Comparison of ENCODE assay signal across 24 mouse cellular contexts in the genomic region with DNA sequence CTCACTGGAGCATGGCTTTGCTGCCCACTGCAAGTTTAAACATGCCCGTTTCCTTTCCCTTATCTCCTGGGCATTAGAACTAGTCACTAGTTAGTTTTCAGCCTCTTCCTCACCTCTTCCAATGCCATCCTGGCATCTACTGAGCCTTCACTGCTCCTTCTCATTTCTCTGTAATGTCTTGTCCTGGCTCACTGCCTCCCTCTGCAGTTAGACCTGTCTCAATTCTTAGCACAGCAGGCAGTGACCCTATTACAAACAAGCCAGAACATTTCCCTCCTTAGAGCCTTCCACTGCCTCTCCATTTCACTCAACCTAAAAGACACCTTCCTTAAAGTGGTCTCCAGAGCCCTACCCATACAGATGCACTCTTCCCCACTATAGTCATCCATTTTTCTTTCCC. TPM values are rescaled to one million over a fixed set of nuclear protein-coding genes. Genes with fewer than 3 reads are reported as not detected.
DNase-seq lines count a peak whose midpoint lies in the region; ATAC-seq and TF ChIP-seq lines count a peak whose summit lies in the region.
"Had no signal": no experiment of that assay in that cellular context is flagged by ENCODE, and none has a peak within 500 bp of the region (broad histone marks: within the 10 kb centered on the region; RNA-seq: fewer than 3 reads in every experiment).

No protein-coding gene starts in this region.

- H3K27ac ChIP-seq in lung, postnatal 0 days (ENCODE audit: low read length) = no peak overlapping the region
- H3K27ac ChIP-seq in stomach, postnatal 0 days (replicated peaks) = no peak overlapping the region
- H3K27ac ChIP-seq in hindbrain, embryonic 10.5 days = no peak overlapping the region
- H3K27ac ChIP-seq: forebrain, embryonic 12.5 days; heart, embryonic 10.5 days; hindbrain, embryonic 14.5 days; midbrain, embryonic 13.5 days; stomach, embryonic 15.5 days had no signal

- no peaks in the 10 kb centered on the region for H3K27me3 ChIP-seq in lung, postnatal 0 days (replicated peaks; ENCODE audit: insufficient read depth, low read length)
- H3K27me3 ChIP-seq in stomach, postnatal 0 days (ENCODE audit: control insufficient read depth, insufficient read depth, low read length) = no peaks in the 10 kb centered on the region
- no peaks in the 10 kb centered on the region for H3K27me3 ChIP-seq in hindbrain, embryonic 10.5 days (ENCODE audit: insufficient read depth, poor library complexity, severe bottlenecking)
- H3K27me3 ChIP-seq: forebrain, embryonic 12.5 days; midbrain, embryonic 13.5 days; stomach, embryonic 15.5 days had no signal

- DNase-seq in cerebellum, adult 11 months = no peak
- DNase-seq in heart, adult 11 months = peak; percentile 42
- DNase-seq in heart, adult 9 months (ENCODE audit: low spot score in 2 of 2) = no peak
- DNase-seq in lung, postnatal 0 days (ENCODE audit: low spot score) = no peak
- no peak for DNase-seq in lung, postnatal 14 days
- no peak for DNase-seq in stomach, postnatal 0 days (ENCODE audit: low spot score)
- no peak for DNase-seq in hindbrain, embryonic 10.5 days (ENCODE audit: low spot score)
- DNase-seq: adrenal gland, postnatal 14 days; gastrocnemius, postnatal 25 days; heart, postnatal 10 days; left cerebral cortex, postnatal 4 days; liver; lung, postnatal 10 days had no signal

- H3K9me3 ChIP-seq in lung, postnatal 0 days (ENCODE audit: low read length) = no peaks in the 10 kb centered on the region
- H3K9me3 ChIP-seq in stomach, postnatal 0 days (ENCODE audit: control insufficient read depth, low read length) = no peaks in the 10 kb centered on the region
- no peaks in the 10 kb centered on the region for H3K9me3 ChIP-seq in hindbrain, embryonic 10.5 days
- H3K9me3 ChIP-seq: forebrain, embryonic 12.5 days; heart, embryonic 10.5 days; midbrain, embryonic 13.5 days; stomach, embryonic 15.5 days had no signal

- no peak overlapping the region for H3K4me2 ChIP-seq in lung, postnatal 0 days (replicated peaks; ENCODE audit: low read depth, low read length)
- H3K4me2 ChIP-seq in stomach, postnatal 0 days (replicated peaks; ENCODE audit: low read depth) = no peak overlapping the region
- H3K4me2 ChIP-seq: forebrain, embryonic 12.5 days; hindbrain, embryonic 14.5 days; midbrain, embryonic 13.5 days; stomach, embryonic 15.5 days had no signal

- TF ChIP-seq EP300 in lung, postnatal 0 days (IDR thresholded peaks at IDR 0.05) = no peak
- no peak for TF ChIP-seq EP300 in stomach, postnatal 0 days (optimal IDR thresholded peaks at IDR 0.05)

- no peaks in the 10 kb centered on the region for H3K4me1 ChIP-seq in lung, postnatal 0 days (ENCODE audit: insufficient read depth, low read depth, low read length)
- H3K4me1 ChIP-seq in stomach, postnatal 0 days (replicated peaks; ENCODE audit: control insufficient read depth, insufficient read depth) = no peaks in the 10 kb centered on the region
- H3K4me1 ChIP-seq in hindbrain, embryonic 10.5 days (replicated peaks) = no peaks in the 10 kb centered on the region
- H3K4me1 ChIP-seq: stomach, embryonic 15.5 days had no signal

- peak; percentile 34 for TF ChIP-seq CTCF in lung, postnatal 0 days (IDR thresholded peaks at IDR 0.05)
- TF ChIP-seq CTCF in stomach, postnatal 0 days (IDR thresholded peaks at IDR 0.05; ENCODE audit: low read depth) = peak; percentile 45

- H3K36me3 ChIP-seq in lung, postnatal 0 days (ENCODE audit: insufficient read depth, low read length) = 0 out of 2 replicates have a peak, but pooled peaks cover 3% of the 10 kb centered on the region
- 0 out of 2 replicates have a peak, but pooled peaks cover 3% of the 10 kb centered on the region for H3K36me3 ChIP-seq in stomach, postnatal 0 days (ENCODE audit: control insufficient read depth, insufficient read depth, low read length)
- H3K36me3 ChIP-seq in hindbrain, embryonic 10.5 days = peaks cover 44% of the 10 kb centered on the region
- H3K36me3 ChIP-seq: stomach, embryonic 15.5 days had no signal

- H3K4me3 ChIP-seq in lung, postnatal 0 days (ENCODE audit: low read depth, low read length) = no peak overlapping the region
- H3K4me3 ChIP-seq in stomach, postnatal 0 days (ENCODE audit: low read depth, low read length) = no peak overlapping the region
- no peak overlapping the region for H3K4me3 ChIP-seq in hindbrain, embryonic 10.5 days
- H3K4me3 ChIP-seq: forebrain, embryonic 12.5 days; heart, embryonic 10.5 days; midbrain, embryonic 13.5 days; stomach, embryonic 15.5 days had no signal

- no peak overlapping the region for H3K9ac ChIP-seq in lung, postnatal 0 days (replicated peaks; ENCODE audit: low read depth)
- no peak overlapping the region for H3K9ac ChIP-seq in stomach, postnatal 0 days (ENCODE audit: low read length)
- H3K9ac ChIP-seq: forebrain, embryonic 12.5 days; hindbrain, embryonic 14.5 days; midbrain, embryonic 13.5 days; stomach, embryonic 15.5 days had no signal

- peak; percentile 29; the same call in 1 of the 2 replicates for ATAC-seq in cerebellum, adult (ENCODE audit: insufficient number of reproducible peaks, low FRiP score, low TSS enrichment)
- no peak for ATAC-seq in lung, postnatal 0 days
- ATAC-seq in stomach, postnatal 0 days (ENCODE audit: low FRiP score, low TSS enrichment) = no peak
- ATAC-seq: CD4-positive, CD25-positive, alpha-beta regulatory T cell, adult 4 months; intestine, embryonic 16.5 days; midbrain, embryonic 13.5 days had no signal

- 95% methylated on average over 1 of the region's 1 CpGs for WGBS in lung, postnatal 0 days
- WGBS in stomach, postnatal 0 days = 77% methylated on average over 1 of the region's 1 CpGs
- 87% methylated on average over 1 of the region's 1 CpGs for WGBS in hindbrain, embryonic 10.5 days

RNA-seq across cellular contexts. Expression of a gene that starts 45.0 kb away (rescaled TPM):
- polyA plus RNA-seq in lung, postnatal 0 days (2015; fragmentation: Nextera tagmentation; extraction: Ambion mirVana) = 7.5 and 9.8 TPM in 2 replicates
- 11.0 TPM in 2 replicates for polyA plus RNA-seq in stomach, postnatal 0 days (2015; fragmentation: Nextera tagmentation; extraction: Ambion mirVana)
- polyA plus RNA-seq in hindbrain, embryonic 10.5 days (2016; fragmentation: Nextera tagmentation; extraction: Ambion mirVana) = 10.1 and 12.4 TPM in 2 replicates

RNA-seq across cellular contexts. Expression of a gene that starts 47.9 kb away (rescaled TPM):
- polyA plus RNA-seq in lung, postnatal 0 days (2015; fragmentation: Nextera tagmentation; extraction: Ambion mirVana) = not detected in 2 replicates
- polyA plus RNA-seq in stomach, postnatal 0 days (2015; fragmentation: Nextera tagmentation; extraction: Ambion mirVana) = 0.05 TPM in 1 of 2 replicates, not detected in the other
- polyA plus RNA-seq in hindbrain, embryonic 10.5 days (2016; fragmentation: Nextera tagmentation; extraction: Ambion mirVana) = 0.21 TPM in 1 of 2 replicates, not detected in the other
- polyA plus RNA-seq: CD4-positive, CD25-positive, alpha-beta regulatory T cell, adult 4 months; embryonic facial prominence, embryonic 11.5 days; kidney, embryonic 16.5 days; liver, embryonic 16.5 days had no signal
